ENCODE assay signal across 9 mouse cellular contexts in genomic region chr11:36678057-36678396, GRCm38 (mm10).
DNase-seq lines count a peak whose midpoint lies in the region; ATAC-seq and TF ChIP-seq lines count a peak whose summit lies in the region.
"Had no signal": no experiment of that assay in that cellular context is flagged by ENCODE, and none has a peak within 500 bp of the region (broad histone marks: within the 10 kb centered on the region; RNA-seq: fewer than 3 reads in every experiment).

No protein-coding gene starts in this region.

- no peaks in the 10 kb centered on the region for H3K9me3 ChIP-seq in heart, embryonic 11.5 days (replicated peaks; ENCODE audit: control insufficient read depth, low read length)
- no peaks in the 10 kb centered on the region for H3K9me3 ChIP-seq in forebrain, embryonic 14.5 days (replicated peaks; ENCODE audit: control insufficient read depth, low read length)
- H3K9me3 ChIP-seq in liver, embryonic 15.5 days (replicated peaks) = no peaks in the 10 kb centered on the region

- ATAC-seq in heart, embryonic 11.5 days (replicated peaks; ENCODE audit: insufficient number of reproducible peaks, low FRiP score, low TSS enrichment) = no peak
- ATAC-seq in forebrain, embryonic 14.5 days = peak; percentile 68
- ATAC-seq in liver, embryonic 15.5 days (ENCODE audit: insufficient read depth) = no peak

- H3K9ac ChIP-seq in heart, embryonic 11.5 days (ENCODE audit: low read depth, low read length) = peak overlapping the region; percentile 65; the same call in 1 of the 2 replicates
- no peak overlapping the region for H3K9ac ChIP-seq in heart, adult 2 months (ENCODE audit: low read depth, low read length)
- peak overlapping the region; percentile 63 for H3K9ac ChIP-seq in forebrain, embryonic 14.5 days (ENCODE audit: low read length)
- H3K9ac ChIP-seq in liver, embryonic 15.5 days = no peak overlapping the region

- DNase-seq in heart, adult 2 months = no peak
- DNase-seq in cerebellum, adult 2 months = peak in 1 of 2 experiments; percentile 59
- peak; percentile 81 for DNase-seq in forebrain, embryonic 14.5 days (ENCODE audit: low spot score)
- no peak for DNase-seq in thymus, postnatal 14 days
- no peak for DNase-seq in spleen, postnatal 4 days (ENCODE audit: low spot score in 2 of 2)
- DNase-seq in right cerebral cortex, postnatal 36 days (ENCODE audit: low spot score in 2 of 2) = no peak

- TF ChIP-seq POLR2A in heart, adult 2 months (IDR thresholded peaks at IDR 0.05; ENCODE audit: insufficient read depth, low read depth, low read length) = no peak
- no peak for TF ChIP-seq POLR2A in cerebellum, adult 2 months (IDR thresholded peaks at IDR 0.05; ENCODE audit: borderline replicate concordance, insufficient read depth, low read length)

- no peak for TF ChIP-seq CTCF in heart, adult 2 months (IDR thresholded peaks at IDR 0.05)
- TF ChIP-seq CTCF in cerebellum, adult 2 months (IDR thresholded peaks at IDR 0.05; ENCODE audit: borderline replicate concordance, insufficient read depth, low read depth, low read length) = no peak

- H3K27ac ChIP-seq in heart, embryonic 11.5 days (ENCODE audit: low read depth, low read length) = peak overlapping the region; percentile 79
- H3K27ac ChIP-seq in heart, adult 2 months = no peak overlapping the region
- peak overlapping the region; percentile 93 for H3K27ac ChIP-seq in cerebellum, adult 2 months (ENCODE audit: insufficient read depth, low read length)
- H3K27ac ChIP-seq in forebrain, embryonic 14.5 days (ENCODE audit: low read depth, low read length) = peak overlapping the region; percentile 95
- H3K27ac ChIP-seq in liver, embryonic 15.5 days (replicated peaks) = no peak overlapping the region

- peak overlapping the region; percentile 61 for H3K4me2 ChIP-seq in heart, embryonic 11.5 days
- H3K4me2 ChIP-seq in forebrain, embryonic 14.5 days (ENCODE audit: low read length) = peak overlapping the region; percentile 54
- peak overlapping the region; percentile 41 for H3K4me2 ChIP-seq in liver, embryonic 15.5 days

- H3K4me3 ChIP-seq in heart, embryonic 11.5 days (ENCODE audit: low read depth, low read length) = peak overlapping the region; percentile 49
- H3K4me3 ChIP-seq in heart, adult 2 months = no peak overlapping the region
- peak overlapping the region; percentile 82 for H3K4me3 ChIP-seq in cerebellum, adult 2 months (replicated peaks; ENCODE audit: insufficient read depth, low read depth, low read length)
- H3K4me3 ChIP-seq in forebrain, embryonic 14.5 days (ENCODE audit: low read depth, low read length) = peak overlapping the region; percentile 41
- H3K4me3 ChIP-seq in liver, embryonic 15.5 days (replicated peaks) = no peak overlapping the region

- no peaks in the 10 kb centered on the region for H3K36me3 ChIP-seq in heart, embryonic 11.5 days (ENCODE audit: control insufficient read depth, insufficient read depth, low read length)
- H3K36me3 ChIP-seq in heart, adult 2 months (ENCODE audit: control insufficient read depth, insufficient read depth, low read length) = no peaks in the 10 kb centered on the region
- no peaks in the 10 kb centered on the region for H3K36me3 ChIP-seq in forebrain, embryonic 14.5 days (ENCODE audit: control insufficient read depth, insufficient read depth, low read length)
- H3K36me3 ChIP-seq in liver, embryonic 15.5 days (replicated peaks) = no peaks in the 10 kb centered on the region

- H3K27me3 ChIP-seq in heart, embryonic 11.5 days (ENCODE audit: control insufficient read depth, insufficient read depth, low read length) = no peaks in the 10 kb centered on the region
- H3K27me3 ChIP-seq in heart, adult 2 months (ENCODE audit: control insufficient read depth, insufficient read depth, low read length) = peaks cover 1% of the 10 kb centered on the region
- H3K27me3 ChIP-seq in cerebellum, adult 2 months (ENCODE audit: control insufficient read depth, insufficient read depth, low read length) = no peaks in the 10 kb centered on the region
- H3K27me3 ChIP-seq in forebrain, embryonic 14.5 days (replicated peaks; ENCODE audit: control insufficient read depth, insufficient read depth, low read length) = no peaks in the 10 kb centered on the region
- peaks cover 6% of the 10 kb centered on the region; the same call in 1 of the 2 replicates for H3K27me3 ChIP-seq in liver, embryonic 15.5 days
- H3K27me3 ChIP-seq: CH12.LX had no signal

- TF ChIP-seq EP300 in heart, adult 2 months (IDR thresholded peaks at IDR 0.05; ENCODE audit: insufficient read depth, low read depth, low read length) = no peak

- no peaks in the 10 kb centered on the region for H3K4me1 ChIP-seq in heart, embryonic 11.5 days (ENCODE audit: control insufficient read depth, insufficient read depth, low read length)
- no peaks in the 10 kb centered on the region; the same call in 1 of the 2 replicates for H3K4me1 ChIP-seq in heart, adult 2 months (ENCODE audit: control insufficient read depth, insufficient read depth, low read length)
- no peaks in the 10 kb centered on the region for H3K4me1 ChIP-seq in cerebellum, adult 2 months (ENCODE audit: control insufficient read depth, insufficient read depth, low read length)
- H3K4me1 ChIP-seq in forebrain, embryonic 14.5 days (ENCODE audit: control insufficient read depth, insufficient read depth, low read length) = peaks cover 22% of the 10 kb centered on the region
- H3K4me1 ChIP-seq in liver, embryonic 15.5 days (replicated peaks) = no peaks in the 10 kb centered on the region

- intact Hi-C loops in heart, adult 2 months (cut with DNase I) = no loop called here

- H3K79me2 ChIP-seq in heart, adult 2 months (replicated peaks; ENCODE audit: control insufficient read depth, insufficient read depth, low read length) = no peaks in the 10 kb centered on the region

- 8% methylated on average over 10 of the region's 10 CpGs for WGBS in heart, embryonic 11.5 days (ENCODE audit: insufficient replicate concordance)
- WGBS in heart, adult 2 months = 10% methylated on average over 10 of the region's 10 CpGs
- whole genome bisulfite sequencing in cerebellum, adult 2 months = 3% methylated on average over 10 of the region's 10 CpGs
- WGBS in forebrain, embryonic 14.5 days = 4% methylated on average over 10 of the region's 10 CpGs
- WGBS in liver, embryonic 15.5 days (ENCODE audit: insufficient replicate concordance) = 7% methylated on average over 10 of the region's 10 CpGs

Comparison
In these comparisons a context has a peak if more than half of its experiments do, and no peak if none do; other contexts are left out.
1. H3K27ac ChIP-seq: peak in heart, embryonic 11.5 days (single experiment), cerebellum, adult 2 months (single experiment) and forebrain, embryonic 14.5 days (single experiment); none in heart, adult 2 months (single experiment) and liver, embryonic 15.5 days (single experiment).
2. H3K4me3 ChIP-seq: peak in heart, embryonic 11.5 days (single experiment), cerebellum, adult 2 months (single experiment) and forebrain, embryonic 14.5 days (single experiment); none in heart, adult 2 months (single experiment) and liver, embryonic 15.5 days (single experiment).
3. H3K9ac ChIP-seq: peak in heart, embryonic 11.5 days (single experiment) and forebrain, embryonic 14.5 days (single experiment); none in heart, adult 2 months (single experiment) and liver, embryonic 15.5 days (single experiment).
4. Peak in every context shown above with its lines, with median percentiles within 50 percentile points of each other: H3K4me2 ChIP-seq.